Mouse (Mus musculus) brain, embryonic 14.5 days (tissue): ENCODE data around the gene Rrad.

Experiments
- CTCF ChIP-seq: fragments of 200-500 bp; IDR thresholded peaks from 2 replicates; pipeline ENCODE4 v1.5.1; 2012; ENCODE audit warnings: inconsistent platforms, mild to moderate bottlenecking, moderate library complexity, borderline replicate concordance; ENCODE audit not compliant: insufficient read depth, insufficient read length; ENCODE audit errors: extremely low read depth
- POLR2A ChIP-seq: fragments of 200-500 bp; IDR thresholded peaks from 2 replicates; pipeline ENCODE4 v1.6.1; 2012; ENCODE audit warnings: mild to moderate bottlenecking, inconsistent platforms, borderline replicate concordance; ENCODE audit not compliant: poor library complexity, insufficient read depth, insufficient read length, severe bottlenecking; ENCODE audit errors: extremely low read depth

GRCm38 (mm10) chr8:104627065-104627740 lies 3.9 kb downstream of the Rrad start:
- no peak for TF ChIP-seq CTCF
- TF ChIP-seq POLR2A, result no peak
